Mouse (Mus musculus) small intestine, adult 10 weeks (tissue): ENCODE data around the gene Fbxw25. TPM values are rescaled to one million over a fixed set of nuclear protein-coding genes. Genes with fewer than 3 reads are reported as not detected.

Experiments used
- polyA plus RNA-seq: library from polyadenylated mRNA; stranded (reverse); fragments of 350-450 nt; fragmentation: Illumina TruSeq; extraction: RNeasy Lipid Tissue Mini Kit (QIAGEN cat#74804); gene quantifications from one replicate; pipeline ENCODE4 v1.2.3, GENCODE M21; 2014; ENCODE audit warnings: low replicate concordance

Fbxw25 gene
- polyA plus RNA-seq = not detected

DNA sequence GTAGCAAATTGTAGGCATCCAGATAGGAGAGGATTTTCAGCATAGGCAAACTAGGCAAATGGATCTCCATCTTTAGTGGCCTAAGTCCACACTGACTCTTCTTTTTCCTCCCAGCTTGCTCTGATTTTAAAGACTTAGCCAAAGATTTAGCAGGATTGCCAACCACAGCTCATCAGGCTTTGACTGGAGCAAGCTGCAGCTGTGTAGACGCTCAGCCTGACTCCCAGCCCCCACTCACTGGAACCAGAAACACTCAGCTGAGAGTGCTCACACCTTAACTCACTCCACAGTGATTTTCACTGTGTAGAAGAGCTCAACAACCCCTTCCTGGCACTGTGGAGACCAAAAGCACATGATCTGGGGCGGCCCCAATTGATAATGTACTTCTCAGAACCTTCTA, at the start of gene Fbxw25:
Fbxw25 (minus strand) TSS at position 101 of the 400 bp plus-strand sequence.

DNA sequence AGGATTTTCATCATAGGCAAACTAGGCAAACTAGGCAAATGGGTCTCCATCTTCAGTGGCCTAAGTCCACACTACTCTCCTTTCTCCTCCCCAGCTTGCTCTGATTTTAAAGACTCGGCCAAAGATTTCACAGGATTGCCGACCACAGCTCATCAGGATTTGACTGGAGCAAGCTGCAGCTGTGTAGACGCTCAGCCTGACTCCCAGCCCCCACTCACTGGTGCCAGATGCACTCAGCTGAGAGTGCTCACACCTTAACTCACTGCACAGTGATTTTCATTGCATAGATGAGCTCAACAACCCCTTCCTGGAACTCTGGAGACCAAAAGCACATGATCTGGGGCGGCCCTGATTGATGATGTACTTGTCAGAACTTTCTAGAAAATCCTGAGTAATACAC, 38.1 kb upstream of the Fbxw25 start, which contains the start of gene Fbxw18:
Fbxw18 (minus strand) TSS at position 101 of the 400 bp plus-strand sequence.

GRCm38 (mm10) chr9:109625957-109626356, 38.5 kb downstream of the Fbxw25 start, which contains the start of gene Fbxw24:
TSS of gene Fbxw24 (minus strand) at chr9:109626057.

Other genes with a start within 250 kb of the Fbxw25 start
- gene Fbxw16, start 215.5 kb downstream of the Fbxw25 start, polyA plus RNA-seq = not detected
- gene Fbxw19, start 168.8 kb downstream of the Fbxw25 start, polyA plus RNA-seq = not detected
- gene Fbxw15, start 96.4 kb downstream of the Fbxw25 start, polyA plus RNA-seq = 0.33 TPM
- gene Fbxw24, start 38.6 kb downstream of the Fbxw25 start, polyA plus RNA-seq = not detected
- not detected for gene Fbxw18, start 38.0 kb upstream of the Fbxw25 start, polyA plus RNA-seq
- not detected for gene Fbxw26, start 81.4 kb upstream of the Fbxw25 start, polyA plus RNA-seq
- not detected for gene Fbxw27, start 126.0 kb upstream of the Fbxw25 start, polyA plus RNA-seq
- gene Spink8, start 147.6 kb upstream of the Fbxw25 start, polyA plus RNA-seq = not detected
- 1.6 TPM for gene Nme6, start 168.1 kb upstream of the Fbxw25 start, polyA plus RNA-seq
- gene Camp, start 185.0 kb upstream of the Fbxw25 start, polyA plus RNA-seq = not detected
- gene Cdc25a, start 210.9 kb upstream of the Fbxw25 start, polyA plus RNA-seq = 54.8 TPM